Mouse (Mus musculus) bone marrow macrophage, adult 2 months (primary cell): ENCODE measurements around the gene Kcnk18.

Experiments
- CTCF ChIP-seq: IDR thresholded peaks from 2 replicates; pipeline ENCODE4 v1.5.1; 2012; ENCODE audit warnings: low read depth, mild to moderate bottlenecking, low read length, moderate library complexity
- POLR2A ChIP-seq: IDR thresholded peaks from 2 replicates; pipeline ENCODE4 v1.6.1; 2012; ENCODE audit warnings: mild to moderate bottlenecking, low read depth, low read length, borderline replicate concordance

- TF ChIP-seq POLR2A (no peak), CTCF (no peak)
Measured at GRCm38 (mm10) chr19:59221131-59221530, 2.1 kb downstream of the Kcnk18 start.
